Mouse (Mus musculus) liver, adult 2 months (tissue): ENCODE data around the gene Sdc1. TPM values are rescaled to one million over a fixed set of nuclear protein-coding genes. Genes with fewer than 3 reads are reported as not detected.

Experiments used
- DNase-seq: peaks from one replicate; pipeline ENCODE4 v3.0.0-alpha.2; 2011; ENCODE audit warnings: low read depth, low spot score; ENCODE audit errors: extremely low read depth
- H3K27ac ChIP-seq: fragments of 200-500 bp; replicated peaks from 2 replicates; pipeline ENCODE4 v1.5.1; 2012; ENCODE audit warnings: low read depth, mild to moderate bottlenecking, control low read depth, inconsistent platforms, low read length; ENCODE audit not compliant: insufficient read depth
- H3K27me3 ChIP-seq: fragments of 200-500 bp; 2 replicates; pipeline ENCODE4 v1.6.1; 2012; ENCODE audit warnings: mild to moderate bottlenecking, moderate library complexity, low read length, inconsistent platforms; ENCODE audit not compliant: control insufficient read depth, insufficient read depth
- H3K36me3 ChIP-seq: fragments of 200-500 bp; 2 replicates; pipeline ENCODE4 v1.6.1; 2012; ENCODE audit warnings: low read length, inconsistent platforms; ENCODE audit not compliant: control insufficient read depth, insufficient read depth
- H3K4me1 ChIP-seq: fragments of 200-500 bp; 2 replicates; pipeline ENCODE4 v1.6.1; 2011; ENCODE audit warnings: low read length; ENCODE audit not compliant: control insufficient read depth, insufficient read depth
- H3K4me3 ChIP-seq: fragments of 200-500 bp; 2 replicates; pipeline ENCODE4 v1.5.1; 2011; ENCODE audit warnings: low read depth, mild to moderate bottlenecking, control low read depth, low read length, moderate library complexity; ENCODE audit not compliant: insufficient read depth
- H3K79me2 ChIP-seq: fragments of 200-500 bp; 2 replicates; pipeline ENCODE4 v1.6.1; 2012; ENCODE audit warnings: inconsistent platforms, mild to moderate bottlenecking, low read length, moderate library complexity; ENCODE audit not compliant: control insufficient read depth, insufficient read depth
- H3K9ac ChIP-seq: fragments of 200-500 bp; 2 replicates; pipeline ENCODE4 v1.6.1; 2012; ENCODE audit warnings: low read depth, mild to moderate bottlenecking, control low read depth, inconsistent platforms, low read length
- CTCF ChIP-seq: fragments of 200-500 bp; IDR thresholded peaks from 2 replicates; pipeline ENCODE4 v1.5.1; 2011; ENCODE audit warnings: low read depth, low read length, control low read depth
- POLR2A ChIP-seq: fragments of 200-500 bp; IDR thresholded peaks from 2 replicates; pipeline ENCODE4 v1.6.1; 2011; ENCODE audit warnings: low read length, control low read depth; ENCODE audit not compliant: insufficient read depth; ENCODE audit errors: extremely low read depth
- WGBS: fragments of 180-500 bp; shearing (Covaris S2); methylation state at CpG from one replicate; pipeline ENCODE4 v1.1.7; 2018; 5-methylcytosine and 5-hydroxymethylcytosine counted together
- polyA plus RNA-seq: library from polyadenylated mRNA; depleted of rRNA; stranded (reverse); fragments of >200 nt; gene quantifications from 2 replicates; pipeline ENCODE4 v1.2.3, GENCODE M21; 2012
- total RNA-seq: library from RNA; depleted of rRNA; stranded (reverse); fragments of >200 nt; gene quantifications from 2 replicates; pipeline ENCODE4 v1.2.3, GENCODE M21; 2014

Gene Sdc1
- total and polyA plus RNA-seq, 2 experiments, result 164 to 321 TPM

GRCm38 (mm10) chr12:8778106-8778505 lies 7.0 kb downstream of the Sdc1 start:
- 27% methylated on average over 7 of the region's 7 CpGs for WGBS

GRCm38 (mm10) chr12:8779851-8780250 lies 8.7 kb downstream of the Sdc1 start:
- H3K27ac ChIP-seq, result peak overlapping the region; percentile 82
- DNase-seq, result peak; percentile 96
- H3K79me2 ChIP-seq, result peaks cover 50% of the 10 kb centered on the region
- H3K4me1 ChIP-seq, result peaks cover 62% of the 10 kb centered on the region
- no peaks in the 10 kb centered on the region for H3K27me3 ChIP-seq
- 18% methylated on average over 4 of the region's 4 CpGs for WGBS
- H3K36me3 ChIP-seq, result no peaks in the 10 kb centered on the region
- peak overlapping the region; percentile 30 for H3K9ac ChIP-seq
- no peak for TF ChIP-seq POLR2A
- no peak for TF ChIP-seq CTCF
- H3K4me3 ChIP-seq, result no peak overlapping the region

More at GRCm38 (mm10) chr12:8778106-8778505, 7.0 kb downstream of the Sdc1 start:
- Histone ChIP-seq H3K4me3 (no peak overlapping the region), H3K27me3 (no peaks in the 10 kb centered on the region), H3K4me1 (peaks cover 72% of the 10 kb centered on the region), H3K27ac (peak overlapping the region; percentile 81), H3K9ac (peak overlapping the region; percentile 50; the same call in 1 of the 2 replicates), H3K36me3 (no peaks in the 10 kb centered on the region), H3K79me2 (peaks cover 38% of the 10 kb centered on the region)
- no peak for TF ChIP-seq CTCF
- TF ChIP-seq POLR2A, result 0 out of 2 replicates have a peak, but pooled peaks have one; percentile 9
- DNase-seq, result peak; percentile 69

- H3K4me3 ChIP-seq, result no peak overlapping the region
- WGBS, result 45% methylated on average over 7 of the region's 7 CpGs
- DNase-seq, result peak; percentile 57
- H3K9ac ChIP-seq, result peak overlapping the region; percentile 10; the same call in 1 of the 2 replicates
- H3K27ac ChIP-seq, result peak overlapping the region; percentile 82
- peaks cover 63% of the 10 kb centered on the region for H3K4me1 ChIP-seq
- H3K27me3 ChIP-seq, result no peaks in the 10 kb centered on the region
- peaks cover 56% of the 10 kb centered on the region for H3K79me2 ChIP-seq
- no peaks in the 10 kb centered on the region for H3K36me3 ChIP-seq
- no peak for TF ChIP-seq POLR2A
- no peak for TF ChIP-seq CTCF
These were observed 10.0 kb downstream of the Sdc1 start for GRCm38 (mm10) chr12:8781121-8781520.

GRCm38 (mm10) chr12:8781681-8782378 lies 10.7 kb downstream of the Sdc1 start:
- Histone ChIP-seq H3K27me3 (no peaks in the 10 kb centered on the region), H3K4me1 (peaks cover 62% of the 10 kb centered on the region), H3K4me3 (no peak overlapping the region), H3K9ac (peak overlapping the region; percentile 45), H3K27ac (peak overlapping the region; percentile 82), H3K79me2 (peaks cover 56% of the 10 kb centered on the region), H3K36me3 (no peaks in the 10 kb centered on the region)
- 22% methylated on average over 9 of the region's 9 CpGs for WGBS
- peak; percentile 90 for DNase-seq
- TF ChIP-seq POLR2A, result no peak
- TF ChIP-seq CTCF, result no peak

GRCm38 (mm10) chr12:8782565-8782964 lies 11.4 kb downstream of the Sdc1 start:
- H3K4me3 ChIP-seq, result no peak overlapping the region
- H3K36me3 ChIP-seq, result no peaks in the 10 kb centered on the region
- H3K27me3 ChIP-seq, result no peaks in the 10 kb centered on the region
- 51% methylated on average over 3 of the region's 3 CpGs for WGBS
- no peak overlapping the region; the same call in 1 of the 2 replicates for H3K9ac ChIP-seq
- H3K27ac ChIP-seq, result peak overlapping the region; percentile 10; the same call in 1 of the 2 replicates
- DNase-seq, result no peak
- peaks cover 58% of the 10 kb centered on the region for H3K79me2 ChIP-seq
- TF ChIP-seq CTCF (no peak), POLR2A (no peak)
- peaks cover 57% of the 10 kb centered on the region for H3K4me1 ChIP-seq

- H3K27ac ChIP-seq, result no peak overlapping the region
- peaks cover 42% of the 10 kb centered on the region for H3K4me1 ChIP-seq
- H3K4me3 ChIP-seq, result no peak overlapping the region
- no peak for DNase-seq
- WGBS, result 49% methylated on average over 9 of the region's 9 CpGs
- H3K27me3 ChIP-seq, result no peaks in the 10 kb centered on the region
- no peak for TF ChIP-seq CTCF
- TF ChIP-seq POLR2A, result no peak
- no peak overlapping the region for H3K9ac ChIP-seq
- no peaks in the 10 kb centered on the region for H3K36me3 ChIP-seq
- peaks cover 61% of the 10 kb centered on the region for H3K79me2 ChIP-seq
These were observed 13.1 kb downstream of the Sdc1 start for GRCm38 (mm10) chr12:8784189-8784588.
